Mouse (Mus musculus): ENCODE data around the gene Gm17604. TPM values are rescaled to one million over a fixed set of nuclear protein-coding genes. Genes with fewer than 3 reads are reported as not detected.

The Gm17604 gene
- polyA plus RNA-seq, 2 experiments: not detected

DNA sequence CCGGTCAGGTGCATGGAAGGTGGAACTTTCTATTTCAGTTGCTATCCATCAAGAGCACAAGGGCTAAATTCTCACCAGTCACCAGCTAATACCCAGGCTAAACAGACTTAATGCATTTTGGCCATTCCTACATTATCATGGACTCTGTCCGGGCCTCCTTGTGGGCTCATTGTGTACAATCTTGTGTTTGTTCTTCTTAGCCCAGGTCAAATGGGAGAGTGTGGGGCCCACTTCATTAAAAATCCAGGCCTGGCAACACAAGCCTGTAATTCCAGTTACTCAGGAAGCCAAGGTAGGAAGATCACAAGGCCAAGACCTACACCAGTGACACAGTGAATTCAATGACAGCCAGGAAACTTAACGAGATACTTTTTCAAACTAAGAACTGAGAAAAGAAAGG is 33.4 kb downstream of the Gm17604 start:
- no peaks in the 10 kb centered on the region for H3K9me3 ChIP-seq (ENCODE audit: control insufficient read depth, low read length)
- no peaks in the 10 kb centered on the region for H3K4me1 ChIP-seq (replicated peaks; ENCODE audit: control insufficient read depth in 2 of 2, insufficient read depth in 2 of 2, low read length in 1 of 2)
- no peak for DNase-seq (ENCODE audit: low read depth in 3 of 3, low spot score in 3 of 3)
- no peak for TF ChIP-seq CTCF (IDR thresholded peaks at IDR 0.05; ENCODE audit: low read depth)
- TF ChIP-seq EP300 (IDR thresholded peaks at IDR 0.05; ENCODE audit: low read depth): no peak
- no peak for ATAC-seq (ENCODE audit: insufficient read depth)
- H3K9ac ChIP-seq (replicated peaks): no peak overlapping the region
- no peak overlapping the region for H3K4me2 ChIP-seq (ENCODE audit: low read depth)
- H3K4me3 ChIP-seq (ENCODE audit: insufficient read depth in 1 of 2, low read depth in 2 of 2, low read length in 2 of 2): no peak overlapping the region
- WGBS (ENCODE audit: insufficient replicate concordance): 74% methylated on average over 3 of the region's 3 CpGs
- H3K27ac ChIP-seq: no peak overlapping the region
- H3K27me3 ChIP-seq (ENCODE audit: control insufficient read depth, insufficient read depth, low read length): no peaks in the 10 kb centered on the region
- no peaks in the 10 kb centered on the region for H3K36me3 ChIP-seq (replicated peaks; ENCODE audit: control insufficient read depth, insufficient read depth, low read depth)

DNA sequence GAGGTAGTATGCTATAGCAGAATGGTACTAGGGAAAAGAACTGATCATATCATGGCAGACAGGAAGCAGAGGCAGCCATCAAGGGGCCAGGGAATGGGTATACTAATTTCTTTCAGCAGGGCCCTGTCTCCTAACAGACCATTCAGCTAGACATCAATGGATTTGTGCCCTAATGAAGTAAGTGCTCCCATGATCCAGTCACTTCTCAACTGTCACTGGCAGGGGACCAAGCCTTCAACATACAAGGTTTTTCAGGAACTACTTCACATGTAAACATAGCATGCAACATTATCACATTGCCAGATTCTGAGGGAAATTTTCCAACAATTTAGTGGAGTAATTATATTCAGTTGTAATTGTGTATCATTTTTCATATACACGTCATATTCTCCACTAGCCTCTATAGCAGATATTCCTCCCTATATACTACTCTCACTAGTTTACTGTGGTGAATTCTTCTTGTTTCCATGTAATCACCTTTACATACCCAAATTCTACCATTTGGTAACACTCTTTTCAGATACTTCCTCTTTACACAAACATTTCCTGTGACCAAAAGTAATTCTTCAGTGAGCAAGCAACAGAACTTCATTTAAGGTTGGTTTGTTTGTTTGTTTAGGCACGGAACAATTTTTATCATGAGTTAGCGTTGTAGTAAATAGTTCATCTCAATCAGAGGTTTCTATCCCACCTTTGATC is 38.7 kb downstream of the Gm17604 start:
- TF ChIP-seq CTCF (IDR thresholded peaks at IDR 0.05; ENCODE audit: low read depth): no peak
- no peak for TF ChIP-seq EP300 (IDR thresholded peaks at IDR 0.05; ENCODE audit: low read depth)
- DNase-seq (ENCODE audit: low read depth in 3 of 3, low spot score in 3 of 3) (no peak), ATAC-seq (ENCODE audit: insufficient read depth) (no peak)
- Histone ChIP-seq H3K9ac (replicated peaks) (no peak overlapping the region), H3K27ac (no peak overlapping the region), H3K4me2 (ENCODE audit: low read depth) (no peak overlapping the region), H3K27me3 (ENCODE audit: control insufficient read depth, insufficient read depth, low read length) (no peaks in the 10 kb centered on the region), H3K9me3 (ENCODE audit: control insufficient read depth, low read length) (no peaks in the 10 kb centered on the region), H3K4me1 (replicated peaks; ENCODE audit: control insufficient read depth in 2 of 2, insufficient read depth in 2 of 2, low read length in 1 of 2) (no peaks in the 10 kb centered on the region), H3K4me3 (ENCODE audit: insufficient read depth in 1 of 2, low read depth in 2 of 2, low read length in 2 of 2) (no peak overlapping the region), H3K36me3 (replicated peaks; ENCODE audit: control insufficient read depth, insufficient read depth, low read depth) (no peaks in the 10 kb centered on the region)
- WGBS (ENCODE audit: insufficient replicate concordance): 67% methylated on average over 3 of the region's 3 CpGs

Other genes starting within 250 kb of the Gm17604 start
- 3.5 and 5.7 TPM in 2 replicates for gene Mospd2, start 24.5 kb downstream of the Gm17604 start, polyA plus RNA-seq (2012; rRNA removed)
- 6.4 and 6.6 TPM in 2 replicates for gene Mospd2, start 24.5 kb downstream of the Gm17604 start, polyA plus RNA-seq (2014; fragmentation: Nextera tagmentation; extraction: Ambion mirVana)
- 2.0 and 3.1 TPM in 2 replicates for gene Fancb, start 24.2 kb downstream of the Gm17604 start, polyA plus RNA-seq (2012; rRNA removed)
- 6.2 and 6.6 TPM in 2 replicates for gene Fancb, start 24.2 kb downstream of the Gm17604 start, polyA plus RNA-seq (2014; fragmentation: Nextera tagmentation; extraction: Ambion mirVana)

Measured in liver, embryonic 14.5 days (tissue).